Mouse (Mus musculus): ENCODE results near the gene Bhlhe23.

Bhlhe23 gene

GRCm38 (mm10) chr2:180776793-180777192, at the start of gene Bhlhe23:
TSS of gene Bhlhe23 (minus strand) at chr2:180776900.
- no peak for DNase-seq (ENCODE audit: inconsistent age in 2 of 2, low spot score in 1 of 2)

DNA sequence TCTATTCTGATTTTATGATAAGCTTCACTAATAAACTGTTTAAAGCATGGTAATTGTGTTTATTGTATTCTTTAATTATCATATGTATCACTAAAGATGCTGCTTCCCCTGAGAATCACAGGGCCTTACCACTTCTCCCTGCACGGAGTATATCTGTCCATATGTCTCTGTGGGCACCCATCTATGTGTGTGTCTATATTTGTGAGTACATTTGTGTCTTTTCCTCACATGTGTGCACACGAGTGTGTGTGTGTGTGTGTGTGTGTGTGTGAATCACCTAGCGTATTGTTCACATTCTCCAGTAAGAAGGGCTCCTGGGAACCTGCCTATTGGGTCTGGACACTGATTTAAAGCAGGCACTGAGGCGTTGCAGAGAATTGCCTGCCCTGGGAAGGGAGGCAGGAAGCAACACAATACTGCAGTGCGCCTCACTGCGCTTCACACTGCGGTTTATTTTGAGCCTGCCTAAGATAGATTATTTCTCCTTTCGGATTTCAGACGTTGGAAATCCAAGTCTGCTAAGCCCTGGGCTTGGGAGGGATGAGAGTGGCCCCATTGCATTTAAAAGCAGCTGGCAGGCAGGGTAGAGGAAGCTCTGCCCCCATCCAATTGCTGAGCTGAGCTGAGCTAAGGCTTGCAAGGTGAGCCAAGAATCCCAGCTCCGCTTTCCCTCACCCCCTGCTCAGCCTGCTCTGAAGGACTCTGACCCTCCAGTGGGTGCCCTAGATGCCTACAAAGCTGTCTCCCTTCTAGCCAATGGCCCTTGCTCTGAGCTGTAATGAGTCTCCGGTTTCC, 48.6 kb upstream of the Bhlhe23 start:
- DNase-seq (ENCODE audit: inconsistent age in 2 of 2, low spot score in 1 of 2), result no peak

DNA sequence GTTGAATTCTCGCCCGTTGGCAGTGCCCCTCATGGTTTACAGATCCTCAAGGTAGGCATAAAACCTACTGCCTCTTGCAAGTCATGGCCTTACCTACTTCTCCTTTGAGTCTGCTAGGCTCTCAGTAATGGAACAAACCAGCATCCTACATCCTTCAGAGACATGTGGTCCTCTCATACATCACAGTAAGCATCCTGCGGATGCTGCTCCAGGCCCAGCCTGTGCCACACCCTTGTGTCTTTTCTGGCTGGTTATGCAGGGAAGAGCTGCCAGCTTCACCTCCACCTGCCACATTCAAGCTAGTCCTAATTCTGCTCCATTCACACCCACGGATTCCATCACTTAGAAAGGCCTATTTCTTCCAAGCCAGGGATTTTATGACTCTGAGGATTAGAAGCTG, 48.0 kb upstream of the Bhlhe23 start:
- DNase-seq (ENCODE audit: inconsistent age in 2 of 2, low spot score in 1 of 2), result no peak

DNA sequence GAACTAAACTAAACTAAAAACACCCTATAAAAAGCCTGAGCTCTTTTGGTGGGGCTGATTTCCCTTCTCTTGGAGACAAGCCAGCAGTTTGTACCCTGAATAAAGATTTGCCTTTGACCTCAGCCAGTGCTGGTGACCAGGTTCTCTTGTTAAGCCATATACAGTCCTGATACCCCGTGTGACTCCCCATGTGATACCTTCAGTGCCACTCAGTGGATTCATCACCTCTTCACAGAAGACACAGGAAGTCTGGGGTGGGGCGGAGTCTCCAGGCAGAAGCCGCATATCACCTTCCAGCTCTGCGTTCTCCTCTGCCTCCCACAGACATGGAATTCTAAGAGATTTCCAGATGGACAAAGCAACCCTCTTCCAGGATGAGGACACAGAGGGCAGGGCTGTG, 47.4 kb upstream of the Bhlhe23 start:
- DNase-seq (ENCODE audit: inconsistent age in 2 of 2, low spot score in 1 of 2), result no peak

- DNase-seq (ENCODE audit: inconsistent age in 2 of 2, low spot score in 1 of 2), result peak; percentile 42 to 74
Observed at GRCm38 (mm10) chr2:180822476-180822875, 45.8 kb upstream of the Bhlhe23 start.

- no peak for DNase-seq (ENCODE audit: inconsistent age in 2 of 2, low spot score in 1 of 2)
Observed at GRCm38 (mm10) chr2:180819504-180819903, 42.8 kb upstream of the Bhlhe23 start.

DNA sequence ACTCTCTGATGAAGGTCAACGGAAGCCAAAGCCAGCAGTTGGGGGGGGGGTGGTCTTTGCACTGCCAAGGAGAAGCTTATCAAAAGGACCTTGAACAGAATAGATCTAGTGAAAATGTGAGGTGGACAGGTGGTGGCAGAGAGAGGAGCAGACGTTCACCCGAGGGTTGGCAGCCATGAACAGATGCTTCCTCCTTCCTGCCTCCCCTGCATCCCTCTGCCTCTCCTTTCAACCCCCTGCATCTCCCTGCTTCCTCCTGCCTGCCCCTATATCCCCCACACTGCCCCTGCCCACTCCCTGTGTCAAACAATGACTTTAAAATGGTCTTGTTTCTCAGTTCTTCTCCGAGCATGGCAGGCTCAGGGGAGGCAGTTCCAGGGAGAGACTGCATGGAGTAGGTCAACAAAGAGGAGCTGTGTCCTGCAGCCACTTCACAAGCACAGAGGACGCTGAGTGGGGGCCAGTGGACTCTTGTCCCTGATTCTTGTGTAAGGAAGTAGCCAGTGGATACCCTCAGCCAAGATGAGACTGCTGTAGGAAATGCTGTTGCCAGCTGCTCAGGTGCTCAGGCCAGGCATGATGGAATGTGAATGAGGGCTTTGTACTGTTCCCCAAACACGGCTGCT, 39.9 kb upstream of the Bhlhe23 start:
- no peak for DNase-seq (ENCODE audit: inconsistent age in 2 of 2, low spot score in 1 of 2)

DNA sequence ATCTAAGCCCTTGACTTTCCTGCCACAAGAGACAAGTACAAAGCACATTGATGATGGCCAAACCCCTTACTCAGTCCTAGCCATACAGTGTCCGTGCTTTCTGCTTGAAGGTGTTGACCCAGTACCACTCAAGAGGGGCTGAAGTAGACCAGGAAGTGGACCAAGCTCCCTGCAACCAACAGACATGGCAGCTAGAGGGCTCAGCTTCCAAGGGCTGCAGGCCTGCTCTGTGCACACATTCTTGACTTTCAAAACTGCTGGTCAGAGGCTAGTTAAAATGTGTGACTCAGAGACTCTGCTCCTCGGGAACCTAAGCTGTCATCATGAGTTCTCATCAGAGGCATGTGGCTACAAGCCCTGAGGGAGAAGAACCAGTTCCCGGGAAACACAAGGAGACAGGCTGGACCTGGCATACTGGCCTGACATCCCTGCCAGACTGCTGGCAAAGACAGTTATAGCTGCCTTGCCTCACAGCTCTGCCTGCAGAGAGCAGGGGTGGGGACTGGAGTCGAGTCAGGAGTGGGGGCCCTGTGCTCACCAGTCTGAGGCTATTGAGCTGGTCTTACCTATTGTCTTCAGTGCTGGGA, 37.4 kb upstream of the Bhlhe23 start:
- DNase-seq (ENCODE audit: inconsistent age in 2 of 2, low spot score in 1 of 2), result peak; percentile 13 to 41

DNA sequence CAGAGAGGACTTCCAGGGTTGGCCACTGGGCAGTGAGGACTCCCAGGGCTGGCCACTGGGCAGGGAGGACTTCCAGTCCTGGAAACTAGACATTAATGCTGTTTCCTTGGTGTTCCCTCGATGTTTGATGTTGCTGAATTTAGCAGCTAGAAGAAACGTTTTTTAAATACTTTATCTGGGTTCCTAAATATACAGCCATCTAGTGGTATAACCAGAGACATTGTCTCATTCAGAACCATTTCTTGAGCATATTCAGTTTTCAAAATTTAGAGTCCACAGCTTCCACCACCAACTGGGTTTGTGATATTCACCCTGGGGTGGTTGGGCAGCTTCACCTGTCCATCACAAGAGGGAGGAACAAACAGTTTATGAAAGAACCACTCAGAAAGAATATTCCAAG, 34.3 kb upstream of the Bhlhe23 start:
- no peak for DNase-seq (ENCODE audit: inconsistent age in 2 of 2, low spot score in 1 of 2)

GRCm38 (mm10) chr2:180809510-180809909, 32.8 kb upstream of the Bhlhe23 start:
- DNase-seq (ENCODE audit: inconsistent age in 2 of 2, low spot score in 1 of 2), result no peak

DNA sequence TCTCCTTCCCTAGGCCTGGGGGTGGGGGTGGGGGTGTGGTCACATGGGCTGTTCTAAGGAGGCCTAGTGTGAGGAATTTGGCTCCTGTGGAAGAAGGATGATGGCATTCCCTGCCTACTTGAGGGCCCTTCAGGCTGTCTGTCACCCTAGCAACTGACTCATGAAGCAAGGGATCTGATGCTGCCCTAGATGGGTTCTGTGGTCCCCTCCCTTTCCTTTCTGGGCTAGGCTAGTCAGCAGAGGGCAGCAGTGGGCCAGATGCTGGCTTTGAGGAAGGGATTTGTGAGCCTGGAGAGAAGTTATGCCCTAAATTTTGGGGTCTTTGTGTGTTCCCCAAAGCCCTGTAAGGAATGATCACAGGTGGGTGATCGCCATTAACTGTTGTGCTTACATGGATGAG, 29.3 kb upstream of the Bhlhe23 start:
- DNase-seq (ENCODE audit: inconsistent age in 2 of 2, low spot score in 1 of 2), result peak; percentile 14 to 71

GRCm38 (mm10) chr2:180796008-180796407, 19.3 kb upstream of the Bhlhe23 start:
- no peak for DNase-seq (ENCODE audit: inconsistent age in 2 of 2, low spot score in 1 of 2)

GRCm38 (mm10) chr2:180795597-180795996, 18.9 kb upstream of the Bhlhe23 start:
- no peak for DNase-seq (ENCODE audit: inconsistent age in 2 of 2, low spot score in 1 of 2)

DNA sequence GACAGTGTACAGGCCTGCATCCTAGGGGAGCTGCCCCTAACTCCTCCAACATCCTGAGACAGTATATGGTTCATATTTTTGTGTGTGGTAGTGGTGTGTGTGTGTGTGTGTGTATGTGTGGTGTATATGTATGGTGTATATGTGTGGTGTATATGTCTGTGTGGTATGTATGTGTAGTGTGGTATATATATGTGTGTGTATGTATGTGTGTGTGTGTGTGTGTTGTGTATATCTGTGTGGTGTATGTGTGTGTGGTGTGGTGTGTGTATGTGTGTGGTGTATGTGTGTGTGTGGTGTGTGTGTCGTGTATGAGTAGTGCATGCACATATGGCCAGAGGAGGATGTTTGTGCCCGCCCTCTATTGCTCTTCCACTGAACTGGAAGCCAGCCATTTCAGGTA, 17.7 kb upstream of the Bhlhe23 start:
- no peak for DNase-seq (ENCODE audit: inconsistent age in 2 of 2, low spot score in 1 of 2)

DNA sequence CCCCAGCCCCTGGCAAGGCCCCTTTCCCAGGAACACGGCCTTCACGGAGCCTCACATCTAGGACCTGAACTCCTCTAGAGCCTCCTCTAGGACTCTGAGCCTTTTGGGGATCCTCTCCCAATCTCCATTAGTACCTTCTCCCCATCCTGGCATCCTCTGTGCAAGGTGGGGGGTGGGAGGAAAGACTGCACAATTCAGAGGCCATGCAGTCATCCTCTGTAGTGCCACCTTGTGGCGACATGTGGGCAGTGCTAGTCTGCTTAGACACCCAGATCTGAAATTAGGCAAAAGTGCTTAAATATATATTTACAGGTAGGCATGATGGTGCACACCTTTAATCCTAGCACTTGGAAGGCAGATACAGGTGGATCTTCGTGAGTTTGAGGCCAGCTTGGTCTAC, 15.0 kb upstream of the Bhlhe23 start:
- DNase-seq (ENCODE audit: inconsistent age in 2 of 2, low spot score in 1 of 2), result peak; percentile 19 to 64

GRCm38 (mm10) chr2:180788843-180789242, 12.1 kb upstream of the Bhlhe23 start:
- no peak for DNase-seq (ENCODE audit: inconsistent age in 2 of 2, low spot score in 1 of 2)

GRCm38 (mm10) chr2:180788386-180788785, 11.7 kb upstream of the Bhlhe23 start:
- peak in 1 of 2 experiments; percentile 25 for DNase-seq (ENCODE audit: inconsistent age in 2 of 2, low spot score in 1 of 2)

DNA sequence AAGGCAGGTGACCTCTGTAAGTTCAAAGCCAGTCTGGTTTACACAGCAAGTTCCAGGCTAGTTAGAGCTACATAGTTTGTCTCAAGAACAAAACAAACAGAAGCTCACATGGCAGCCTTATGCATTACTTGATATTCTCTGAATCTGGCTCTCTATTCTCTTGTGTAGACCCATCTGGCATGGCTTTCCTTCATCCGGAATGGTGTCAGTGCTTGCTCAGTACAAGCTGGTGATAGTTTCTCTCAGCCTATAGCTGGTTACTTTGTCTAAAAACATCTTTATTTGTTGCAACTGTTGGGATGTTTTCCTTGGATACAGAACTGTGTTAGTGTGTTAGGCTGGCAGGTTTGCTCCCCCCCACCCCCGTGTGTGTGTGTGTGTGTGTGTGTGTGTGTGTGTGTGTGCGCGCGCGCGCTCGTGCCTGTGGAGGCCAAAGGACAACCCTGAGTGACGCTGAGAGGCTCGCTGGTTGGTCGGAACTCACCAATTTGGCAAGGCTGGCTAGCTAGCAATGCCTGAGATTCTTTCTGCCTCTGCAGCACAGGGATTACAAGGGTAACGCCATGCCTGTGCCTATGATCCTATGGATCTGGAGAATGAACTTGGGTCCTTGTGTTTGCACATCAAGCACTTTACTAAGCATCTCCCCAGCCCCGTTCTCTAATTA, 11.0 kb upstream of the Bhlhe23 start:
- DNase-seq (ENCODE audit: inconsistent age in 2 of 2, low spot score in 1 of 2), result no peak

- peak; percentile 17 to 68 for DNase-seq (ENCODE audit: inconsistent age in 2 of 2, low spot score in 1 of 2)
Observed at GRCm38 (mm10) chr2:180786732-180787131, 10.0 kb upstream of the Bhlhe23 start.

DNA sequence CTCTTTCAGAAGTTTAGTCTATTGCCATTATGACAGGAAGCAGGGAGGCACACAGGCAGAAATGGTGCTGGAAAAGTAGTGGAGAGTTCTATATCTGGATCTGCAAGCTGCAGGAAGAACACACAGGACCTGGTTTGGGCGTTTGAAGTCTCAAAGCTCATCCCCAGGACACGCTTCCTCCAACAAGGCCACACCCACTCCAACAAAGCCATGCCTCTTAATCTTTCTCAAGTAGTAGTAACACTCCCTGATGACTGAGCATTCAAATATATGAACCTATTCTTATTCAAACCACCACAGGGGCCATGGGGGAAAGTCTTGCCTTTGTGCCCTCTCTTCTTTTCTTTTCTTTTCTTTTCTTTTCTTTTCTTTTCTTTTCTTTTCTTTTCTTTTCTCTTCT, 3.6 kb upstream of the Bhlhe23 start:
- DNase-seq (ENCODE audit: inconsistent age in 2 of 2, low spot score in 1 of 2), result no peak

GRCm38 (mm10) chr2:180779226-180780104, 2.8 kb upstream of the Bhlhe23 start:
- peak; percentile 33 to 80 for DNase-seq (ENCODE audit: inconsistent age in 2 of 2, low spot score in 1 of 2)

Measured in adrenal gland, adult (tissue).